Mouse (Mus musculus): Measurements from ENCODE around the gene Onecut3.

DNA sequence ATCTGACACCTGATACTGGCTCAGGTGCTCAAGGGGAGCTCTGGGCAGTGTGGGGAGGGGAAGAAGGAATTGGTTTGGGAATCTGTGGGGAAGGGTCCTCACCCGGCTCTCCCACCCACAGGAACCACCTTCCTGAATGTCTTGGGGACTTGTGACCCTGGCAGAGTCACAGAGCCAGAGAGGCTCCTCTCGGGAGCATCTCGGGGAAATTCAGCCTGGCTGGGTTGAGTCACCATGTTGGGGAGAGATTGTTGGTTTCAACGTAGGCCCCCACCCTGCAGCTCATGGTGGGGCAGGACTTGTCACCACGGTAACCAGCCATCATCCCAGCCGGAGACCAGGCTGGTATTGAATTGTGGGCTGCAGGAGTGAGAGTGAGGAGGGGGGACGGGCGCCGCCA lies 10.1 kb downstream of the Onecut3 start:
- TF ChIP-seq CTCF (IDR thresholded peaks at IDR 0.05; ENCODE audit: borderline replicate concordance, control insufficient read depth, extremely low read depth, insufficient read depth, low read length, poor library complexity): no peak
- TF ChIP-seq POLR2A (IDR thresholded peaks at IDR 0.05; ENCODE audit: control insufficient read depth, extremely low read depth, insufficient read depth, low read length, poor library complexity): no peak
